Mouse (Mus musculus) MN1 (cell line): Measurements from ENCODE around the gene Hsf5.

Experiments used
- DNase-seq: peaks from one replicate; pipeline ENCODE4 v3.0.0-alpha.2; 2016; ENCODE audit warnings: low spot score

The Hsf5 gene

GRCm38 (mm10) chr11:87642865-87643264, 25.9 kb downstream of the Hsf5 start:
- no peak for DNase-seq

DNA sequence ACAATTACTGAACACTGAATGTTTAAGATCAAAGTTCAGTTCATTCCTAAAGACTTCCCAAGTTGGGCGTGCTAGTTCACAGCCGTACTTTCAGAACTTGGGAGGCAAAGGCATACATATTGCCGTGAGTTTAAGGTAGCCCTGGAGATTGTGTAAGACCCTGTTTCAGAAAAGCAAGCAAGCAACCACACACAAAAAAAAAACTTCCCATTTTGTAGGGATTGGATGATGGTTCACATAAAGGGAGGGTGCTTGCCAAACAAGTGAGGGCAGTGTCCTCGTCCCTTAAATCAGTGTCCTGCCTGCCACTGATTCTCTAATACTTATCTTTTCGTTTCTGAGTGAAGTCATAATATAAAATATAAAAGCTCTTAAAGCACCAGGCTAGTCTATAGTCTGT, 37.7 kb downstream of the Hsf5 start:
- no peak for DNase-seq

DNA sequence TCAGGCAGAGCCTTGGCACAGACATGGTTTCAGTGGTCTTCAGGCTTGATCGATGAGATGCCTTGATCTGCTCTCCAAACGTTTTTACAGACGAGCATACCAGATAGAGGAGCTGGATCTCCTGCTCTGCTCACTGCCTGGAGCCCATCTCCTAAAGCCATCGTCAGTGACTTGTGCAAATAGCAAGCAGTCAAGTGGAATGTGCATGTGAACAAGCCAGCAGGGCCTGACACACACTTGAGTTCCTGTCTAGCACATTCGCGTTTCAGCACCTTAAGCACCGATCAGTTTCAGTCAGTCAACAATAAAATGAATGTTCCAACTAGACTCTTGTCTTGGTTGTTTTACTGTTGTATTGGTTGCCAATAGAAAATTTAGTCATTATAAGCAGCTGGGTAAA, 42.3 kb downstream of the Hsf5 start:
- DNase-seq = no peak

DNA sequence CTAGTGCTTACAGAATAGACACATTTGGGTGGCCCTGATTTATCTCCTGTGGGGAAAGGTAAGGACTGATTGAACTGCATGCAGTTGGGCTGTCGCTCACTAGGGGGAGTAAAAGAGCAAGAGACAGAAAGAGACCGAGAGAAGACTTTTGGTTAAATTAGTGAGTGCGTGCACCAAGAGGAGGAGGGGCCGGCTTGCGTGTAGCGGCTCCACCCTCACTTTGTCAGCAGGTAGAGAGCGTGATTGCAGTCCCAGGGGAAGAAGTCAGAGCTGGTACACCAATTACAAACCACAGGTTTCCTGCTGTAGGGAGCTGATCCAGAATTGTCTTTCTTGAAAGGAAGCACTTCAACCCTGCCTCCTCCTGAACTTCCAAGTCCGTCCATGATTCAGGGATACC, 45.4 kb downstream of the Hsf5 start, which contains the start of gene Rnf43:
Gene Rnf43, plus strand, starts transcription at position 316 of the 400 bp plus-strand sequence.
- peak; percentile 71 for DNase-seq

GRCm38 (mm10) chr11:87662822-87663221, 45.9 kb downstream of the Hsf5 start:
- no peak for DNase-seq

DNA sequence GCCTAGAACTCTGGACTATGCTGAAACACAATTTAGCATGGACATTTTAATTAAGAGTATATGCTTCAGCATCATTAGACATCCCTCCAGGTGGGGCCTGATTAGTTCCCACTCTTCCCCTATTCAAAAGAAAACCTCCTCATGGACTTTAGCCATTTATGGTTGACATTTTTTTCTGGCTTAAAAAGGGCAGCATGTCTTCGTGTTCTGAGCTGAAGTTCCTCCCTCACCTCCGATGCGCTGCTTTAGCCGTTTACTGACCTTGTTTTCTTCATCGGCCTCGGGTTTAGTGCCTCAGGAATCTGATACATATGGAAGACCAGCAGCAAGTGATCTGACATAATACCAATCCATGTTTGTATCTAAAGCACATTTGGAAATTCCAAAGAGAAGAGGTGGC, 47.0 kb downstream of the Hsf5 start:
- DNase-seq = no peak

- no peak for DNase-seq
Observed at GRCm38 (mm10) chr11:87664521-87664920, 47.6 kb downstream of the Hsf5 start.

DNA sequence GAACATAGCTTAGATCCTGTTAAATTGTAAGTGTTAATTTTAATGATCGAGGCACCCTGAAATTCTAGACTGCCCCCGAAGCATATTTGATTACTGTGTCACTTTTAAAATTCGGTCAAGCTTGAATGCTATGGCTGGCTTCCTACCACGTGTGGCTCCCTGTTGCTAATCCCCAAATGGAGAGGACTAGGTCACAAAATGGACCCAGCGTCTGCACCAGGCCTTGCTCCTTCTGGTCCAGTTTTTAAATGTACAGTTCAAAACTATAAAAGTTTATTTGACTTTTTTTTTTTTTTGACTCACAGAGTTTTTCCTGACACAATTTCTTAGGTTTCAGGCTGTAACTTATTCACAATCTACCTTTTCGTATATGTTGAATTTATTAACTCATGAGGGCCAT, 48.3 kb downstream of the Hsf5 start:
- DNase-seq = no peak

GRCm38 (mm10) chr11:87665658-87666057, 48.7 kb downstream of the Hsf5 start:
- DNase-seq = no peak

- no peak for DNase-seq
Observed at GRCm38 (mm10) chr11:87666256-87667035, 49.5 kb downstream of the Hsf5 start.

- no peak for DNase-seq
Observed at GRCm38 (mm10) chr11:87667107-87668090, 50.4 kb downstream of the Hsf5 start.

DNA sequence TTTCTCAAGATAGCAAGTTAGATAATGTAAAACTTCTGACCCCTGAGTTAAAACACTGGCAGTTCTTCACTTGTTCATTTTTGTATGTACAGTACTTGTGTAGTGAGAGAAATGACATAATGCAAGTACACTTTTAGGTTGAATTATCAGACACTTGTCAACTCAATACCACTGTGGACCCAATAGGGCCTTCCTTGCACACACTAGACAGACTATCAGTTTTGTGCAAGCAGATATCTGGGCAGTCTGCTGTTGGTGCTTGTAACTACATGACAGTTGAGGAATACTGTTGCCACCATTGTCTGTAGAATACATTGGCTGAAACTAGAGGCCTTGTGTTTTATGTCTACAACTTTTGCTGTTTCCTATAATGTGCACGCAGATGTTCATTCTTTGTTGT, 56.3 kb downstream of the Hsf5 start:
- DNase-seq = no peak

DNA sequence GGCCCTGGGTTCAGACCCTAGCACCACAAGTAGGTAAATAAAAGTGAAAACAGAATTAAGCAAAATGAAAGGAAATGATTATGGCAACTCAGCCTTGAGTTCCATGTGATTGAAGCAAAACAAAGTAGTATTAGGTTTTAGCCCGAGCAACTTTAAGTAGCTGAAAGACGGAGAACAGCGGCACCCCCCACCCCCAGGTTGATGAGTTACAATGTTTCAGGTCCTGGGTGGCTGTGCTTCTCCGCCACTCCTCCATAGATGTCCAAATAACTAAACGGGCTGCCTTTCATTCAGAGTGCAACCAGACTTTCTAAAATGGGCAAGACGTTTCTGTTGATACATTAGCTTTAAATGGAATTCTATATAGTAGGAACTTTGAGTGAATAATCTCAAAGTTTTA, 58.6 kb downstream of the Hsf5 start:
- DNase-seq = no peak

DNA sequence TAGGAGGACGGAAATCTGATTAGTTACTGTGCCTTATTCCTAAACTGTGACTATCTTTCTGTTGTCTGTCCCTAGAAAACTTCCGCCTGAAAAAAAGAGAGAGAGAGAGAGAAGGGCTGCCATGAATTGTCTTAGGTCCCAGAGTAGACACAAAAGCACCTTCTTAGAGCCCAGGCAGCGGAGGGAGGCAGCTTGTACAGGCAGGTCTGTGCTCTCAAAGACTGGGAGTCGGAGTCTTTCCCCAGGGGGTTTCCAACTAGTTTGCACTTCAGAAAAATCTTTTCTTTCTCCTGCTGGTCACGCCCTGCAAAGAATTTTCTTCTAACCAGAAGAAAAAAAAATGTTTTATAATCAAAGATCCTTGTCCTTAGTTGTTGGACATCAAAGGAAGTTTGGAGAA, 60.8 kb downstream of the Hsf5 start:
- no peak for DNase-seq

- no peak for DNase-seq
Observed at GRCm38 (mm10) chr11:87678545-87678944, 61.6 kb downstream of the Hsf5 start.

DNA sequence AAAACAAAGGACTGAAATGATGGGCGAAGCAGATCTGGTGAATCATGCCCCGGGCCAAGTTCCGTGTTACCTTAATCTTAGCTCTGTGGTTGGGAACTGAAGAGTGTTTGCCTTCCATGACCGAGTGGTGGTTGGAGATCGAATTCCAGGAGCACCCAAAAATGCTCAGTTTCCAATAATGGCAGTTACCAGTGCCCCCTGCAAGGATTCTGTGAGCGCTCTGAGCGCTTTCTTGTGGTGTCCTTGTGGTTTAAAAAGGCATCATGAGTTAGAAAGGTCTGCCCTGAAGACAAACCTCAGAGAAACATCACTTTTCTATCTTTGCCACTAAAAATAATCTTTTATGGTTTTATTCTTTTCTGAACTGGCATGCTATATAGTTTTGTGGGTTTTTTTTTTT, 62.0 kb downstream of the Hsf5 start:
- no peak for DNase-seq

DNA sequence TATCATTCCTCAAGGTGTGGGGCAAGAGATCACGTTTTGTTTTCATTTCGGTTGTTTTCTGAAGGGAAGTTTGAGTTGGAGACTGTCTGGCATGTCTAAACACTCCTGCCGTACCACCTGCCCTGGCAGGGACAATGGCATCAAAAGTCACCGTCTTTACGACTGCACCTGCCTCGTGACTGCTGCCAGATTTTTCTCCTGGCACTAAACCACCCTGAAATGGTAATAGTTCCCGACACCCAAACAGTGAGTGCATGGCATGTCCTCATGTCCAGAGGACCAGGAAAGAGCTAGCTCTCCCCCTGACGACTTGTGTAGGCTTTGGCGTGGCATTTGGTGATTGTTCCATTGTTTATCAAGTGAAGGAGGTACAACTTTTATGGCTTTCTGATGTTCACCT, 63.8 kb downstream of the Hsf5 start:
- DNase-seq = no peak

DNA sequence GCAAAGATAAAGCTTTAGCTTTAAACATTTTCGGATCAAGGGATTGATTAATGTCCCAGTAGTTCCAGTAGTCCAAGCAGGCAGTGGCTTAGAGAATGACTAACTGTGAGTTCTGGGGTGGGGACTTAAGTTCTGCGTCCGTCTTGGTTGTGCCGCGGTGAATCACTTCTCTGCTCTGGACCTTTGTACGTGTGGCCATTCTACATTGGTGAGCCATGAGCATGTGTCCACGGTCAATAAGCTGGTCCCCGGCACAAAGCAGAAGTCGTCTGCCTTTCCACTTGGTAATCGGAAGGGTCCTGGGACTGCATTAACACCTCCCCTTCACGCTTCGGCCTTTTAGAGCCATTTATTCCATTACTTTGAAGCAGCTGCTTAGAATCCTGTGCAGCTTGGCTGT, 65.1 kb downstream of the Hsf5 start:
- DNase-seq = no peak

DNA sequence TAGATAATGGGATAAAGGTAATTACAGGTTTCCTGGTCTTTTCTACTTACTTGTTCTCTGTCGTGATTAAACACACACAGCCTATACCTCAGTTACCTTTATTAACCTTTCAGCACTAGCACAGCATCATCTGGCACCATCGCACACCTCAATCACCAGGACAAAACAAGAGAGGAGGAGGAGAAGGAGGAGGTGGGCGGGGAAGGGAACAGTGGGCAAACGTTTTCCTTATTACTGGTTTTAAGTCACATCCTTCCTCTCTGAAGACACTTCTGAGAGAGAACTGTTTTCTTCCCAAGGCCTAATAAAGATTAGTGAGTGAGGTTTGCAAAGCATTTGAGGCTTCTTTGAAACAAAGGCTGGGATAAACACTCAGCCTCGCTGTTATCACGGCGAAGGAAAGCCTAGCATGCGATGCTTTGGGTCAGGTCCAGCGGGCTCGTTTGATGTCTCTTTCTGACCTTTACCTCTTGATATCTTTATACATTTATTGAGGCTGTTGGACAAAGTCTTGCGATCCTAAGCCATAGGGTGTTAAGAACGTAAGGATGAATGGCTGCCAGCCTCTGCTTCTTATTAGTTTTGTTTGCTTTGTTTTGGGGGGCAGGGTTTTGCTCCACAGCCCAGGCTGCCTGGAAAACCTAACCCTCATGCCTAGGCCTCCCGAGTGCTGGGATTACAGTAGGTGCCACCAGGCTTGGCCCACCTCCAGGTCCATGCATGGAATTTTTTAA, 66.0 kb downstream of the Hsf5 start:
- DNase-seq = no peak

DNA sequence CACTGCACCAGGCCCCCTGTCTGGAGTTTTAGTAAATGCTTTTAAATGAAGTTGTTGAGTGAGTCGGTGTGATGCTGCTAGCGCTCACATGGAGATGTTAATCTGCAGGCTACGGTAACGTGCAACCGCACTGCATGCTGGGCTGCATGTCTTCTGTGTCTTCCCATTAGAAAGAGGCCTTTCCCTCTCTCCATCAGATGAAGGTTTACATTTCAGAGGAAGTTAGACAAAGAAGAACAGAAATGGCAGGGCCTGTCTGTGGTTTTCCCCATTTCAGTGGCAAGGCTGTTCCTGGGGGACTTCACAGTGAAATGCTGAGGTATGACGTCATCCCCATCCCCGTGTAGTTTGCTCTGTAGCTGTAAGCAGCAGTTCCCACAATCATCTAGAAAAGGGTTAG, 69.4 kb downstream of the Hsf5 start:
- DNase-seq = peak; percentile 22

DNA sequence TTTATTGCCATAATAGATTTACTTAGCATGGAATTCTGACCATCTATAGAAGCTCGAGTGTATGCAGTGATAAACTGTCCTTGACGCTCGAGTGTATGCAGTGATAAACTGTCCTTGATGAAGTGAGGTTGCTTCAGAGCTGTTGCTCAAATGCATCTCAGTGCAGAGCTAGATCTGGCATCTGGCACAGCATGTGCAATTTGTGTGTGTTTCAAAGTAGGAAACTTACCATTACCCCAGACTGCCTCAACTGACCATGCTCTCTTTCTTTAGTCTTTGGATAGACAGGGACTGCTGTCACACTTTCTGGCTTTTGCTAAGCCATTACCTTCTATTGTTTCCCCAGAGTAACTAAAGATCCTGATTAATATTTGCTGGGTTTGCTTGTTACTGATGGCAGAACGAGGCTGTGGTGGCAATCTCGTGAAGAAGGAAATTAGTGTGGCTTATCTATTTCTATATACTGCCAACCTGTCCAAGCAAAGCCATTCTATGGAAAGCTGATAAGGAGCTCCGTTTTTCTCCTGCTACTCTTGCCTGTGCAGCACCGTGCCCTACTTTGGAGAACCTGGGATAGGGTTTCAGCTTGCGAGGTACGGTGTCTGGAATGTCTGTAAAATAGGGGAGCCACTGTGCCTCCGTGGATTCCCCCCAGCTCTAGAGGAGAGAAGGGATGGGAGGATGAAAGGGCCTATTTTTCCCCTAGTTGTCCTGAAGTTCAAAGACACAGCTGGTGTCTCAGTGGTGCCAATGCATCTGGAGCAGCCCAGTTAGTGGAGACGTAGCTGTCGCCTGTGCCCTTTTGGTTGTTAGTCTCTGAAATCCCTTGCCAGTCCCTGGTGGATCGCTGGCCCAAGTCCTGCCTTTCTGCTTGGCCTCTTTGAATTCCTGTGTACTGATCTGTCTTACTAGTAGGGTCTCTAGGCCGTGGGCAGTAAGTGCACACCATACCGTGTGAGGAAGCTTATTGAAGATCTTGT, 70.6 kb downstream of the Hsf5 start:
- DNase-seq = no peak
